Mouse (Mus musculus): Measurements from ENCODE around the gene Kcnj9.

GRCm38 (mm10) chr1:172319346-172319745, 9.8 kb downstream of the Kcnj9 start:
- TF ChIP-seq EP300 (optimal IDR thresholded peaks at IDR 0.05) (no peak), CTCF (IDR thresholded peaks at IDR 0.05; ENCODE audit: low read depth) (no peak)
